Mouse (Mus musculus): ENCODE data around the gene Mmp8.

Gene Mmp8

GRCm38 (mm10) chr9:7594816-7595540 is 36.7 kb downstream of the Mmp8 start:
- DNase-seq (ENCODE audit: low spot score), result peak; percentile 72

GRCm38 (mm10) chr9:7602982-7603742 is 44.9 kb downstream of the Mmp8 start:
- peak; percentile 48 for DNase-seq (ENCODE audit: low spot score)

GRCm38 (mm10) chr9:7604005-7604404 is 45.7 kb downstream of the Mmp8 start:
- no peak for DNase-seq (ENCODE audit: low spot score)

- DNase-seq (ENCODE audit: low spot score), result no peak
These were observed 47.4 kb downstream of the Mmp8 start for GRCm38 (mm10) chr9:7605638-7606037.
